Mouse (Mus musculus) adipocyte (in vitro differentiated cells): ENCODE data around the gene Zdhhc19.

ENCODE experiments used
- DNase-seq: peaks from one replicate; pipeline ENCODE4 v3.0.0-alpha.2; 2016; ENCODE audit warnings: low spot score

Zdhhc19 gene

GRCm38 (mm10) chr16:32516006-32516962 is 20.2 kb downstream of the Zdhhc19 start:
- DNase-seq, result no peak

- DNase-seq, result no peak
Observed at GRCm38 (mm10) chr16:32517785-32518481, 21.9 kb downstream of the Zdhhc19 start.

- no peak for DNase-seq
Observed at GRCm38 (mm10) chr16:32519656-32520371, 23.7 kb downstream of the Zdhhc19 start.

- DNase-seq, result peak; percentile 86
Observed at GRCm38 (mm10) chr16:32520372-32520748, 24.3 kb downstream of the Zdhhc19 start.

- no peak for DNase-seq
Observed at GRCm38 (mm10) chr16:32522578-32523194, 26.6 kb downstream of the Zdhhc19 start.

- DNase-seq, result peak; percentile 98
Observed at GRCm38 (mm10) chr16:32523462-32524243, 27.6 kb downstream of the Zdhhc19 start.

GRCm38 (mm10) chr16:32524244-32524615 is 28.2 kb downstream of the Zdhhc19 start:
- no peak for DNase-seq

- DNase-seq, result no peak
Observed at GRCm38 (mm10) chr16:32526906-32527305, 30.8 kb downstream of the Zdhhc19 start.

- DNase-seq, result no peak
Observed at GRCm38 (mm10) chr16:32532878-32533826, 37.1 kb downstream of the Zdhhc19 start.

GRCm38 (mm10) chr16:32535157-32535751 is 39.2 kb downstream of the Zdhhc19 start:
- DNase-seq, result peak; percentile 77

GRCm38 (mm10) chr16:32537867-32538660 is 42.0 kb downstream of the Zdhhc19 start:
- DNase-seq, result no peak

- no peak for DNase-seq
Observed at GRCm38 (mm10) chr16:32538761-32539255, 42.7 kb downstream of the Zdhhc19 start.

- DNase-seq, result no peak
Observed at GRCm38 (mm10) chr16:32541338-32542179, 45.5 kb downstream of the Zdhhc19 start.

- DNase-seq, result no peak
Observed at GRCm38 (mm10) chr16:32543422-32543821, 47.4 kb downstream of the Zdhhc19 start.

GRCm38 (mm10) chr16:32547156-32548068 is 51.3 kb downstream of the Zdhhc19 start:
- no peak for DNase-seq

GRCm38 (mm10) chr16:32550084-32550483 is 54.0 kb downstream of the Zdhhc19 start:
- DNase-seq, result no peak

GRCm38 (mm10) chr16:32550487-32550886 is 54.4 kb downstream of the Zdhhc19 start:
- DNase-seq, result no peak
